Mouse (Mus musculus) hematopoietic stem cell, adult 5-6 weeks (primary cell): ENCODE results near the gene Rsg1. TPM values are rescaled to one million over a fixed set of nuclear protein-coding genes. Genes with fewer than 3 reads are reported as not detected.
A peak's percentile ranks its signal among the peaks of the same experiment; 100 is the strongest.

Experiments
- ATAC-seq, 2 experiments: fragments of 125-278 bp in 1 of 2; replicated peaks in 1 of 2; 2 replicates each; pipeline ENCODE4 v1.8.0; 2016 to 2017; ENCODE audit warnings: inconsistent platforms in 2 of 2, mild to moderate bottlenecking in 2 of 2, moderate number of reproducible peaks in 2 of 2, low read depth in 1 of 2, moderate TSS enrichment in 1 of 2; ENCODE audit not compliant: low FRiP score in 2 of 2, poor library complexity in 2 of 2, severe bottlenecking in 2 of 2, insufficient read depth in 1 of 2, low TSS enrichment in 1 of 2
- total RNA-seq: library from RNA; stranded (forward); fragments of 172-1452, 232-1000 nt; gene quantifications from 2 replicates; pipeline ENCODE4 v1.2.3, GENCODE M21; 2017

Gene Rsg1
- total RNA-seq, 1 experiment from 2014 or later = 3.5 TPM

DNA sequence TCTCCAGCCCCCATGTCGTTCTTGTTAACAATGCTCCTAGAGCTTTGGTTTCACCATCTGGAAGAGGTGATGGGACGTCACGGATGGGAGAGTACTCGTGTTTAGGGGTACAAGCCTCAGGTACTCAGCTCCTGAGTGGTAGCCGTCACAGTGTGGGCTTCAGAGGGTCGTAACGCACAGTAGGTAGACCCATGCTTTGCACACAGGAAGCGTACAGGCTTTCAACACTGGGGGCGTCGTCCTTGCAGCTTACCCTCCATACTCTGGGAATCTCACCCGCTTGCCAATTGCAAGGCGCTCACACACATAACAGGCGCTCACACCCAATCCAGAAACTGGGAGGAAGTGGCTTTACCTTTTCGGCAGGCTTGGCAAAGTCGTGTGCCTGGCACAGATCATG lies 28.1 kb downstream of the Rsg1 start:
- no peak for ATAC-seq

GRCm38 (mm10) chr4:141242651-141243241 lies 29.0 kb downstream of the Rsg1 start:
- no peak for ATAC-seq

GRCm38 (mm10) chr4:141243636-141244035 lies 29.9 kb downstream of the Rsg1 start:
- no peak for ATAC-seq

GRCm38 (mm10) chr4:141244401-141244800 lies 30.6 kb downstream of the Rsg1 start:
- no peak for ATAC-seq

- ATAC-seq = no peak
These were observed 31.2 kb downstream of the Rsg1 start for GRCm38 (mm10) chr4:141244931-141245425.

- ATAC-seq = no peak
These were observed 32.6 kb downstream of the Rsg1 start for GRCm38 (mm10) chr4:141246089-141246997.

- ATAC-seq = no peak; a peak in 1 of 4 replicates
These were observed 33.2 kb downstream of the Rsg1 start for GRCm38 (mm10) chr4:141246998-141247350.

- peak in 1 of 2 experiments; percentile 21; a peak in 1 of 4 replicates for ATAC-seq
These were observed 34.2 kb downstream of the Rsg1 start for GRCm38 (mm10) chr4:141247776-141248613.

GRCm38 (mm10) chr4:141248614-141248978 lies 34.8 kb downstream of the Rsg1 start:
- ATAC-seq = no peak

DNA sequence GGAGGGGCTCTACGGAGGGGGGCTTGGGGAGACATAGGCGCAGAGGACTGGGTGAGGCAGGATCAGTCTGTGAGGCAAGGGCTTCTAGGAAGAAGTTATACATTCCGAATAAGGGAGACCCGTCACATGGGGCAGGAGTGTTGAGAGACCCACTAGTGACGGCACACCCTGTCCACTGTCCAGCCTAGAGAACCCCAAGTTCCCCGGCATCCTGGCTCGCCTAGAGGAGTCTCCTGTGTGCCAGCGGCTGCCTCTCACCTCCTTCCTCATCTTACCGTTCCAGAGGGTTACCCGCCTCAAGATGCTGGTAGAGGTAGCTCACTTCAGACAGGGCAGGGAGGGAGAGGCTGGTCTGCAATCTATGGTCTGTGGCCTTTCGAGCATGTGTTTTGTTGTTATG lies 35.6 kb downstream of the Rsg1 start:
- ATAC-seq = no peak

GRCm38 (mm10) chr4:141251071-141251470 lies 37.3 kb downstream of the Rsg1 start:
- ATAC-seq = no peak

DNA sequence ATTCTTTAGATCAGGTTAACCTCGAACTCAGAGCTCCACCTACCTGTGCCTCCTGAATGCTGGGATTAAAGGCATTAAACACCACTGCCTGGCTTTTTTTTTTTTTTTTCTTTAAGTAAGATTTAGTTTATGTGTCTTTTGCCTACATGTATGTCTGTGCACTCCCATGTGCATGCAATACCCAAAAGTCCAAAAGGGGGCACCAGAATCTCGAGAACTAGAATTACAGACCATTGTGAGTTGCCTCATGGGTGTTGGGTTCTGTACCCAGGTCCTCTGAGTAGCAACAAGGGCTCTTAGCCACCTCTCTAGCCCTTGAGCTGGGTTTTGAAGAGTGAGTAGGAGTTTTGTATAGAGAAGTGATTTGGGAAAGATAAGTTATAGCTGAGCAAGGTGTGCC lies 38.9 kb downstream of the Rsg1 start:
- no peak for ATAC-seq

GRCm38 (mm10) chr4:141254234-141254633 lies 40.5 kb downstream of the Rsg1 start:
- ATAC-seq = no peak

- ATAC-seq = no peak
These were observed 43.7 kb downstream of the Rsg1 start for GRCm38 (mm10) chr4:141257440-141257839.

- no peak for ATAC-seq
These were observed 45.7 kb downstream of the Rsg1 start for GRCm38 (mm10) chr4:141259413-141259812.

DNA sequence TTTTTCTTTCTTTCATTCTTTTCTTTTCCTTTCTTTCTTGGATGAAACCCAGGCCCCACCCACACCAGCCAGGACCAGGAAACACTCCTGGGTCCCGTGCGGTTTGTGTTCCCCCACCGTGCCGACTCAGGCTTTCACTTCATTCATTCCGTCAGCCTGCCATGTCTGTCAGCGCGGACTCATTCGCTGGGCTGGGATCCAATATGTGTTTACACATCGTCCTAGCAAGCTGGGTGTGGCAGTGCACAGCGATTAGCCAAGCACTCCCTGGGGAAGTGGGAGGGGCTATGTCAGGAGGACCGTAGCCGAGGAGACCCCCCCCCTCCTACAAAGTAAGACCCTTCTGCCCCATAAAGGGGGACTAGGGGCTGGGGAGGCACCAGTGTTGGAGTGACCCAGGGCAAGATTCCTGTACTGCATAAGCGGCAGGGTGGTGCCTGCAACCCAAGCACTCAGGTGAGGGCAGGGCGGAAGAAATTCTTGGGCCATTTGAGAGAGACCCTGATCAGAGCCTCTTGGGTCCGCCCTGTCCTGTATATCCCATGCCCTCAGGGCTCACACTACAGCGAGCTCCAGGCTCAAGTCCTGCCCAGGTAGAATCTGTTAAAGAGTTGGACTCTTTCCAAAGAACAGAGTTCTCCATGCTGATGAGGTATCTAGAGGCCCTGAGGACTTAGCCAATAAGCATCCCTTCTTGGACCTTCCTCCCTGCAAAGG lies 46.4 kb downstream of the Rsg1 start:
- ATAC-seq = no peak

DNA sequence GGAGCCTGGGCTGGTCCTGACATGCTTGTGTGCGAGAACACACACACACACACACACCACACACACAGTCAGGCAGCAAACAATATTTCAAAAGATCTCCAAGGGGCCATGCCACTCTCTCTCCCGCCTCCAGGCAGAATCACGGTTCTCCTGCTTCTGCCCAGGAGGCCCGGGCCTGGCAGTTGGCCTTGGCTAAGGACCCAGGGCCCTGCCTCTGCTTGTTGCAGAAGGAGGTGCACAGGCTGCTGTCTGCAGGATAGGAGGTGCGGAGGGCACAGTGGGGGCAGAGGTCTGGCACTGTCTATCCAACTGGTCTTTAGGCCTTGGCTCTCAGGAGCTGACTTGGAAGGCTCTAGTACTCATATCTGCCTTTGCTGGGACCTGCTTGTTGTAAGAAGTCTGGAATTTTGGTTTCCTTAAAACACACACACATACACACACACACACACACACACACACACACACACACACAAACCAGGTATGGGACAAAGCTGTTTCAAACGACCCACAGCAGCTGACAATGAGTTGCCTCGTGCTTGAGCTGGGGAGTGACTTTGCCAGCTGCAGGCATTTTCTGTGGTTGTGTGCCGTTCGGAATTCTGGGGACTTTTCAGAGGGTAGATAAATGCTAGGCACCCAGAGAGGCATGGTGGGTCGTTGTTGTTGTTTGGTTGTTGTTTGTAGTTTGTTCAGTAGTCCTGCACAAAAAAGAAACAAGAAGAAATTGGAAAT lies 49.3 kb downstream of the Rsg1 start:
- no peak for ATAC-seq
